Mouse (Mus musculus) left cerebral cortex, adult 8-10 months (tissue): ENCODE measurements around the gene Hs6st1. TPM values are rescaled to one million over a fixed set of nuclear protein-coding genes. Genes with fewer than 3 reads are reported as not detected.

ENCODE experiments used
- DNase-seq, 2 experiments: peaks; one replicate each; pipeline ENCODE4 v3.0.0; 2022; ENCODE audit warnings: low spot score in 2 of 2
- microRNA-seq, 2 experiments: library from miRNA; unstranded; fragments of <30 nt; microRNA quantifications; one replicate each; pipeline ENCODE4 v1.2.0; 2022
- total RNA-seq, 4 experiments: library from RNA; stranded (reverse); gene quantifications; 2 replicates each; pipeline ENCODE4 v1.2.4; 2022

Gene Hs6st1
- total RNA-seq, 4 experiments from 2014 or later, result 45.5 to 49.0 (median 48.0) TPM

DNA sequence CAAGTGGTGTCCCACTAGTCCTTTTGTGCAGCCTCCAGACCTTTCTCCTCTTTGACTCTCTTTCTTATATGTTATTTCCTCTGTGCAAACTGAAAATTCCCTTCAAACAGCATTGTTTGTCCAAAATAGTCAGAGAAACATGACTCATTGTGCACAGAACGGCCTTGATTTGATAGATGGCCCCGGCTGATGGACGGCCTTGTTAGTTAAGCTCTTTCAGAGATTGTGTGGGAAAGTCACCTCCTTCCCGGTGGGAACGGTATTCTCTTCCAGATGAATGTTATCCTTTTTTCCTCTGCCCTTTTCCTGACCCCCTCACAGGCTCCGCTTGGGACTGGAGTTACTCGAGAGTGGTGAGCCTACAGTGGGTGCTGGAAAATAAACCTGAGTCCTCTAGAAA is 56.9 kb downstream of the Hs6st1 start:
- no peak for DNase-seq

DNA sequence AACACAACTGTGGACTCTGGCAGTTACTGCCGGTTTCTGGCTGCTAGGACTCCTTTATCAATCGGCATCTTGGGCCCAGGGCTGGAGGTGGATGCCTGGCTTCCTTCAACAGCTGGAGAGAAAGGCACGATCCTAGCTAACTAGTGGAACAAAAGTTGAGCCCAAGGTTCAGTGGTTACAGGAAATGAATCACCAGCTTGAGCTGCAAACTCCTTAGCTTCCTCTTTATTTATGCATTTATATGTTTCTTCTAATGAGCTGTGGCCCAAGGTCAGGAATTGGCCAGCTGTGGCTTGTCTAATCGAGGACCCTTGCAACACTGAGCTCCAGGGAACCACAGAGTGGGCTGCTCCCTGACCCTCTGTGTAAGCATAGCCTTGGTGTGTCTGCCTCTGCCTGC is 60.9 kb downstream of the Hs6st1 start:
- no peak for DNase-seq

DNA sequence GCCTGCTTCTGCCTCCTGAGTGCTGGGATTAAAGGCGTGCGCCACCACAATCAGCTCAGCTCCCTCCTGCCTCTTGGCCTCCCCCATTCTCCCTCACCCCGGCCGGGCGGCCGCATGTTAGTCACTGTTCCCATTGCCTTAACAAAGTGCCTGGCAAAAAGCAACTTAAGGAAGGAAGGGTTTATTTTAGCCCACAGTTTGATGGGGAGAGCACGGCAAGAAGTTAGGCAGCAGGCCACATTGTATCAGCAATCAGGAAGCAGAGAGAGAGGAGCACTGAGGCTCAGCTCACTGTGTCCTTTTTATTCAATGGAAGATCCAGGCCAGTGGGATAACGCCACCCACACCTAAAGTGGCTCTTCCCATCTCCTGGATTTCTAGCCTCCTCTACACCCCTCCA is 61.7 kb downstream of the Hs6st1 start:
- no peak for DNase-seq

DNA sequence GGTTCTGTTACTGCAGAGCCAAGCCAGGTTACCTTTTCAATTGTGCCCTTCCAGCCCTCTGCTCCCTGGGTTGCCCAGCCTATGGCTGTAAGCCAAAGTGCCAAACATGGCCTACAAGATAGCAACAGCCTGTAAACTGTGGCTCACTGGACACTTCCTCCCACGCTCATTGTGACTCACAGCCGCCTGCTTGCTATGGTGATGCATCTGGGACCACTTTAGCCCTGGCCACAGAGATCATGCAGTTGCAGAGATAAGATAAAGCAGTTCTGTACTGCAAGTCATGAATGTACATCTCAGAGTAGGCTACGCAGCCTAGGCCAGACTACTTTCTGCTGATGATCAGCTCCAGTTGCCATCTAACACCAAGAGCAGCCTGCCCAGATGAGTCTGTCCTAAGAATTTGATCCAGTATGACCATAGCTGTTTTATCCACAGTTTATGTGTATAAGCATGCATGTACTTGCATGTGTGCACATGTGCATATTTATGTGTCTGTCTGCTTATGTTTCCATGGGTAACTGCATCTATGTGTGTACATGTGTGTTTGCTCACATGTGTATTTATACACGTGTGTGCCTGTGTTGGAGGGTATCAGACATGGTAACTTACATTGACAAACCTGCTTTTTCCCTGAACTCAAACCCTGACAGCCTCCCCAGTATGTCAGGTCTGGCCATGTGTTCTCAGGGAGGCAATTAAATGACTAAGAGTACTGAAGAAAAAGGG is 62.3 kb downstream of the Hs6st1 start:
- no peak for DNase-seq

DNA sequence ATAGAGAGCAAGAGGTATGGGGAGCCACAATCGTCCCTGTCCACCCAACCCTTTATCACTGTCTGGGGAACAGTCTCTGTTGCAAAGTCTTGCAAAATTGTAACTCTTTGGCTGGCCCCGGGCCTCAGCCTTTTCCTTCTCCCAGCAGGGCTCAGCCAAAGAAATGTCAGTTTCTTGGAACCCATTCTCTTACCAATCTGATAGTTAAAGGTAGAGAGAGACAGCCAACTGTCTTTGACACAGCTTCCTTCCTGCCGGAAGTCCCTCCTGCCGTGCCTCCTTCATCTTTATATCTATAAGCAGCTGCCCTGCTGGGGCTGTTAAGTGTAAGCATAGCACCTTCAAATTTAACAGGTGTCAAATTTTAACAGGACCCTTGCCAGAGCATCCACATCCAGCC is 63.0 kb downstream of the Hs6st1 start:
- no peak for DNase-seq

DNA sequence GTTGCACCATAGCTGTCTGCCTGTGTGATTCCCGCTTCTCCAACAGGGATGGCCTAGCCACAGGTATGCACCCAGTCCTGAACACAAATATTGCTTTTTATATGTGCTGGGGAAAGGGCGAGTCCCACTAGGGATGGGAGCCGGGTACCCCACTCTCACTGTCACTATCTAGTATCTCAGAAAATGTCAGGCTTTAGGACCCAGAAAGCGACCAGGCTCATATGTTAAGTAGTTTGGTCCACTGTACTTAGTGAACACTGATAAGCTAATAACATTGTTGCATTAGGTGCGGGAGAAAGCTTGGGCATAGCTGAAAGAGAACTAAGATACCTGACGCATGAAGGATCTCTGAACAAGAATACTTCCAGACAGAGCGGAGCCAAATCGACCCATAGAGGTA is 63.6 kb downstream of the Hs6st1 start:
- DNase-seq, result no peak

DNA sequence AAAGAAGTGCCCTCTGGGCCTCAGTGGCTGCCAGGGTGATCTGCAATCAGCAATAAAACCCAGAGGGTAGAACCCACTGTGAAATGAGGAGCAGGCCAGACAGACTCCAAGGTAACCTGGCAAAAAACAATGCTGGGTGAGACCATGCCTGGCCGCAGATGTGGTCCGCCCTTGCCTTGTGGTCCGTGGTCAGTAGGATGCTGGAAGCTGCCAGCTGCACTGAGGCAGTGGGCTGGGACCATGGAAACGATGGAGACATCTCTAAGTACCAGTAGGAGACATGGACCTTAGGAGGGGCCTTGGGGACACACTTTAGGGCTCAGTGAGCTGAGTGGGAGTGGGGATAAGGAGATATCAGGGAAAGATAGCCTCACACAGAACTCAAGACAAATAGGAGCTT is 64.0 kb downstream of the Hs6st1 start:
- DNase-seq, result no peak

DNA sequence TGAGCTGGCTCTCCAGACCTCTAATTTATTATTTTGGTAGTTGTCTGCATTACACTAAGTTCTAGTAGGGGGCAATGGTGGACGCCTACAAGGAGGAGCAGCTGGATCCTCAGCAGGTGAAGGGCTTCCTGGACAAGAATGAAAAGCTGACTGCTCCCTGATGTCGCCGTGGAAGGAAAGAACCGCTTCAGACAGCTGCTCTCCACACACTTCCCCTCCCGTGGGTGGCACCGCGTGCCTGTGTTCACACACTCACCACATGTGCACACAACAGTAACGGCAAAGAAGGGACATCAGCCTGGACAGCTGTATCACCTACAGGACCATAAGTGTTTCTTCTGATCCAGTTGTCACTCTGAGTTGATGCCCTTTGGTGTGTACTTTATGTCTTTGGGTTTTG is 64.8 kb downstream of the Hs6st1 start:
- DNase-seq, result no peak

DNA sequence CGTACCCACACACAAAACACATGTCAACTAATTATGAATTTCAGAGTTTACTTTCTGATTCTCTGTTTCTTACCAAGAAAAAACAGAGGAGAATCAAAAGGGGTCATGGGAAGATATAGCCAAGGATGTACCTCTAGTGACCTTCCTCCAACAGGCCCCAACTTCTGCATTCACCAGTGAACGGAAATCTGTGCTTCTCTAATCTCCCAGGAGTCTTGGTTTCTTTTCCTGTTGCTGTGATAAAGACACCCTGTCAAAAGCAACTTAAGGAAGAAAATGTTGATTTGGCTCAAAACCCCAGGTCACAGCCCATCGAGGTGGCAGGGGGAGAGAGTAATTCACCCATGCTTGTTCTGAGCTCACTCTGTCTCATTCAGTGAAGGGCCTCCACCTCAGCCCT is 65.4 kb downstream of the Hs6st1 start:
- no peak for DNase-seq

DNA sequence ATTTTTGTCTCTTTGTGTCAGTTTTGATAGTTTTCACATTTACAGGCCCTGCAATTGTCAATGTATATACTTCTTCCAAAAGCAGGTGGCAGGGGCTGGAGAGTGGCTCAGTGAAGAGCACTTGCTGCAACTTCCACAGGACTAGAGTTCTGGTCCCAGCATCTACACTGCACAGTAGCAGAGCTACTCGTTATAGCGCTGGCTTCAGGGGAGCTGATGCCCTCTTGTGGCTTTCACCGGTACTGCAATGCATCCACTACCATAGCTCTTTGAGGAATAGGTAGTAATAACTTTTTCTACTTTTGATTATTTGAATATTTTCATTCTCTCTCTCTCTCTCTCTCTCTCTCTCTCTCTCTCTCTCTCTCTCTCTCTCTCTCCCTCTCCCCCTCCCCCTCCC is 66.4 kb downstream of the Hs6st1 start:
- DNase-seq, result peak in 1 of 2 experiments; percentile 75

DNA sequence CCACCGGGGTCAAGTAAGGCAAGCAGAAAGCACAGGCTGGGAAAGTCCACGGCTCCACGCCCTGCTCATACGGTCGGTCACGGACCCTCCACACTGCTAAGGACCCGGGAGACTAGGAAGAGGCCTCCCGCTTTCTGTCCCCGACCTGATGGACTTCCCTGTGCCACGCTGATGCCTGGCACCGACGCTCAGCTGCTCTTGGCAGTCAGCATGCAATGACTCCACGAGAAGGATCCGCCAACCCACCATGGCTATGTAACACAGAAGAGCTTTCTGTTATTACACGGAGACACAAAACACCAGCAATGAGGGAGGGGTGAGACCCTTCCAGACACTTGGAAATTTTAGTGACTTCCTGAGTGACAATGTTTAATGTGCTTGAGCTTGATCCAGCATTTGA is 72.1 kb downstream of the Hs6st1 start:
- peak in 1 of 2 experiments; percentile 22 for DNase-seq

DNA sequence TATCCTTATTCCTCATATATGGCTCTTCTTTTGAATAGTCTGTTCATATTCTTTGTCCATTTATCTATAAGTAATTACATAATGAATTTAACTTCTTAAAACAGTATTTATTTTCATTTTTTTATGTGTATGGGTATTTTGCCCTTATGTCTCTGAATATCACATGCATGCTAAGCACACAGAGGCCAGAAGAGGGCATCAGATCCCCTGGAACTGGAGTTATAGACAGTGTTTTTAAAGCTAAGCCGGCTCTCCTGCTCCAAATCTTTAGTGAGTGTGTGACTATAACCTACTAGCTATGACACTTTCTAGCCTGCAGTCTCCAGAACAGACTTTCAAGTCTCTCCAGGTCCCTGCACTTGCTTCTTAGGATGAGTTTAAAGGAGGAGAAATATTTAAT is 76.8 kb downstream of the Hs6st1 start:
- no peak for DNase-seq

DNA sequence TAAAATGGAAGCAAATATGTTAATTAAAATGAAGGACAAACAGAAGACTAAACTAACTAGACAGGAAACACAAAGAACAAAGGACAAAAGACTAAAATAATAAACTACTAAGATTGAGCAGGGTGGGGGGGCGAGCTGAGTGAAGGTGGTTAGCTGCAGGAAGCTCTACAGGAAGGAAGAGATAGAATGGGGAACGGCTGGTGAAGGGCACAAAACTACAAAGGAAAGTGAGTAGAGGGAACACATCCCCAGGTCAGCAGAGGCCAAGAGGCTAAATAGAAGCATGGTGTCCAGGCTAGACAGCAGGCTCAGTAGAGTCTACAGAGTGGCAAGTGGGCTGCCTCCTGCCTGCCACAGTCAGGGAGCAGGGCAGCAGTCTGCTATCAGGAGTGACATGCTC is 80.6 kb downstream of the Hs6st1 start:
- no peak for DNase-seq

DNA sequence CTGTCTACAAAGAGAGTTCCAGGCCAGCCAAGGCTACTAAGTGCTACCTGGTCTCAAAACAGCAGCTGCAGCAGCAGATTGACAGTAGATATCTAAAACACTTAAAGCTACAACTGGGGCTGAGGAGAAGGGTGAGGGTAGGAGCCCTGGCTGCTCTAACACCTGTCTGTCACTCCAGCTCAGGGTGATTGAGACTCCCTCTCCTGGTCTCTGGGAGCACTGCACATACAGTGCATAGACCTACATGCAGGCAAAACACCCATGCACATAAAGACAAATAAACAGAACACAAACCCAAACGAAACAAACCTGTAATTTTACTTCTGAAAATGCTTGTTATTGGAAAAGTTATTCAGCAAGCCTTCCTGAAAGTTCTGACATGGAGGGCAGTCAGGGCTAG is 81.2 kb downstream of the Hs6st1 start:
- no peak for DNase-seq

Small RNA genes lying within 50 kb of the gene (microRNA-seq; reads per million reads assigned to microRNA genes)
- gene Mir6897, result 6.0 to 6.1 reads per million in 2 experiments

Other genes starting within 250 kb of the Hs6st1 start
- gene Uggt1, start 176.3 kb downstream of the Hs6st1 start, total RNA-seq, result 10 to 100 TPM; 38.5 to 43.5 (median 40.2) TPM
- 1 to 10 TPM in 2 of 4 experiments, under 1 TPM in 2; 0.78 to 1.5 (median 0.92) TPM for gene Neurl3, start 206.3 kb downstream of the Hs6st1 start, total RNA-seq
- 10 to 100 TPM; 10.9 to 18.8 (median 13.0) TPM for gene Arid5a, start 239.3 kb downstream of the Hs6st1 start, total RNA-seq